ENCODE assay signal across 7 mouse cellular contexts in the genomic region with DNA sequence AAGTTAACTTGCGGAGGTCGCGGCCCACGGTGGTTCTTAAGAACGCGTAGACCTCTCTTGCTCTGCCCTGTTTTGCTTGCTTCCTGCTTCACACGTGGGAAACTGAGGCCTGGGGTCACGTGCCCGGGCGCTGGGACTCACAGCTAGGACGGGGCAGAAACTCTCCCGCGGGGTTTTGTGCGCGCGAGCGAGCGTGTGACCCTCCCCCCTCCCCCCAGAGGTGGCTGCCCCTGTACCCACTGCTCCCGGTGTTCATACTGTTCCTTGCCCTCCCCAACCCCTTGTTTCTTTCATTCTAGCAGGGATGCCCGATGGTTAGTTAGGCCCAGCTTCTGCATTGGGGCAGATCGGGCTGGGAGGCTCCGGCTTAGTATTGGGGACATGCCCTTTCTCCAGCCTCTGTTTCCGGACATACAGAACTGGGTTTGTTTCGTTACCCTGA. TPM values are rescaled to one million over a fixed set of nuclear protein-coding genes. Genes with fewer than 3 reads are reported as not detected.
DNase-seq lines count a peak whose midpoint lies in the region; ATAC-seq and TF ChIP-seq lines count a peak whose summit lies in the region.

No protein-coding gene starts in this region.

- H3K27me3 ChIP-seq in testis, adult 2 months (ENCODE audit: control insufficient read depth, insufficient read depth, low read length): no peaks in the 10 kb centered on the region
- H3K27me3 ChIP-seq in forebrain, embryonic 10.5 days (ENCODE audit: poor library complexity, severe bottlenecking): peaks cover 13% of the 10 kb centered on the region
- no peaks in the 10 kb centered on the region for H3K27me3 ChIP-seq in limb, embryonic 14.5 days (ENCODE audit: control insufficient read depth, insufficient read depth, low read length)
- no peaks in the 10 kb centered on the region for H3K27me3 ChIP-seq in stomach, embryonic 16.5 days (ENCODE audit: control insufficient read depth, insufficient read depth, low read length)

- H3K27ac ChIP-seq in testis, adult 2 months (ENCODE audit: control insufficient read depth, insufficient read depth, low read depth, low read length): peak overlapping the region; percentile 89
- H3K27ac ChIP-seq in forebrain, embryonic 10.5 days: peak overlapping the region; percentile 90
- peak overlapping the region; percentile 30; the same call in 1 of the 2 replicates for H3K27ac ChIP-seq in limb, embryonic 14.5 days (replicated peaks; ENCODE audit: low read depth, low read length)
- peak overlapping the region; percentile 67 for H3K27ac ChIP-seq in stomach, embryonic 16.5 days (ENCODE audit: low read length)

- DNase-seq in testis, postnatal 10 days (ENCODE audit: low spot score): no peak
- DNase-seq in forebrain, embryonic 10.5 days (ENCODE audit: extremely low spot score, low spot score): peak; percentile 64
- no peak for DNase-seq in limb, embryonic 14.5 days (ENCODE audit: low spot score)
- DNase-seq in cerebellum, adult 11 months: no peak
- DNase-seq in right cerebral cortex, postnatal 25 days: no peak

- no peaks in the 10 kb centered on the region for H3K9me3 ChIP-seq in forebrain, embryonic 10.5 days
- H3K9me3 ChIP-seq in limb, embryonic 14.5 days (ENCODE audit: control insufficient read depth, low read length): no peaks in the 10 kb centered on the region
- H3K9me3 ChIP-seq in stomach, embryonic 16.5 days (replicated peaks; ENCODE audit: control insufficient read depth, low read length): no peaks in the 10 kb centered on the region

- peak overlapping the region; percentile 75 for H3K9ac ChIP-seq in limb, embryonic 14.5 days (ENCODE audit: low read depth, low read length, severe bottlenecking)
- H3K9ac ChIP-seq in stomach, embryonic 16.5 days (ENCODE audit: low read length): peak overlapping the region; percentile 87

- no peak; the same call in none of the 2 replicates for ATAC-seq in limb, embryonic 14.5 days (ENCODE audit: low FRiP score, low read depth)
- peak; percentile 8; the same call in 1 of the 2 replicates for ATAC-seq in stomach, embryonic 16.5 days (ENCODE audit: insufficient read depth, low FRiP score)

- peak overlapping the region; percentile 97 for H3K4me3 ChIP-seq in testis, adult 2 months (ENCODE audit: control insufficient read depth, low read depth, low read length)
- H3K4me3 ChIP-seq in forebrain, embryonic 10.5 days: peak overlapping the region; percentile 86
- peak overlapping the region; percentile 80 for H3K4me3 ChIP-seq in limb, embryonic 14.5 days (replicated peaks; ENCODE audit: low read length)
- peak overlapping the region; percentile 84 for H3K4me3 ChIP-seq in stomach, embryonic 16.5 days (replicated peaks; ENCODE audit: low read length)

- 1% methylated on average over 24 of the region's 24 CpGs for WGBS in forebrain, embryonic 10.5 days
- WGBS in limb, embryonic 14.5 days: 5% methylated on average over 6 of the region's 24 CpGs
- WGBS in stomach, embryonic 16.5 days: under 1% methylated on average over 24 of the region's 24 CpGs

- H3K4me2 ChIP-seq in limb, embryonic 14.5 days (replicated peaks; ENCODE audit: low read depth, low read length, severe bottlenecking): peak overlapping the region; percentile 63
- H3K4me2 ChIP-seq in stomach, embryonic 16.5 days (ENCODE audit: low read depth, low read length): peak overlapping the region; percentile 89

- peaks cover 5% of the 10 kb centered on the region for H3K4me1 ChIP-seq in testis, adult 2 months (ENCODE audit: control insufficient read depth, insufficient read depth, low read length)
- H3K4me1 ChIP-seq in forebrain, embryonic 10.5 days: peaks cover 77% of the 10 kb centered on the region
- peaks cover 18% of the 10 kb centered on the region for H3K4me1 ChIP-seq in limb, embryonic 14.5 days (ENCODE audit: control insufficient read depth, insufficient read depth, low read length)
- H3K4me1 ChIP-seq in stomach, embryonic 16.5 days (ENCODE audit: control insufficient read depth, insufficient read depth, low read length): peaks cover 46% of the 10 kb centered on the region

- TF ChIP-seq CTCF in testis, adult 2 months (IDR thresholded peaks at IDR 0.05; ENCODE audit: control insufficient read depth, insufficient read depth, insufficient replicate concordance, low read depth, low read length): no peak

- no peak for TF ChIP-seq POLR2A in testis, adult 2 months (IDR thresholded peaks at IDR 0.05; ENCODE audit: control insufficient read depth, low read depth, low read length)
- TF ChIP-seq POLR2A in limb, embryonic 14.5 days (IDR thresholded peaks at IDR 0.05; ENCODE audit: borderline replicate concordance, extremely low read depth, insufficient read depth, insufficient read length): no peak

- no peaks in the 10 kb centered on the region for H3K36me3 ChIP-seq in testis, adult 2 months (ENCODE audit: control insufficient read depth, insufficient read depth, low read length)
- no peaks in the 10 kb centered on the region for H3K36me3 ChIP-seq in forebrain, embryonic 10.5 days (replicated peaks)
- no peaks in the 10 kb centered on the region; the same call in 1 of the 2 replicates for H3K36me3 ChIP-seq in limb, embryonic 14.5 days (ENCODE audit: control insufficient read depth, insufficient read depth, low read length)
- no peaks in the 10 kb centered on the region for H3K36me3 ChIP-seq in stomach, embryonic 16.5 days (ENCODE audit: control insufficient read depth, insufficient read depth, low read length)

RNA-seq across cellular contexts. Expression of gene Tpst2, which starts 0.4 kb away (rescaled TPM):
- polyA plus RNA-seq in testis, adult 2 months (2012; rRNA removed): 6.6 and 8.3 TPM in 2 replicates
- 36.7 and 37.7 TPM in 2 replicates for polyA plus RNA-seq in forebrain, embryonic 10.5 days (2016; fragmentation: Nextera tagmentation; extraction: Ambion mirVana)
- 37.0 and 41.4 TPM in 2 replicates for polyA plus RNA-seq in limb, embryonic 14.5 days (2012; rRNA removed)
- 39.7 and 46.5 TPM in 2 replicates for polyA plus RNA-seq in limb, embryonic 14.5 days (2014; fragmentation: Nextera tagmentation; extraction: Ambion mirVana)
- 40.0 and 43.0 TPM in 2 replicates for polyA plus RNA-seq in stomach, embryonic 16.5 days (2015; fragmentation: Nextera tagmentation; extraction: Ambion mirVana)

RNA-seq across cellular contexts. Expression of gene Crybb1, which starts 21.3 kb away (rescaled TPM):
- polyA plus RNA-seq in testis, adult 2 months (2012; rRNA removed): 0.28 and 0.41 TPM in 2 replicates
- 0.30 TPM in 1 of 2 replicates, not detected in the other for polyA plus RNA-seq in forebrain, embryonic 10.5 days (2016; fragmentation: Nextera tagmentation; extraction: Ambion mirVana)
- polyA plus RNA-seq in limb, embryonic 14.5 days (2012; rRNA removed): 0.50 and 0.54 TPM in 2 replicates
- 1.9 and 2.2 TPM in 2 replicates for polyA plus RNA-seq in limb, embryonic 14.5 days (2014; fragmentation: Nextera tagmentation; extraction: Ambion mirVana)
- polyA plus RNA-seq in stomach, embryonic 16.5 days (2015; fragmentation: Nextera tagmentation; extraction: Ambion mirVana): 4.0 and 4.1 TPM in 2 replicates

RNA-seq across cellular contexts. Expression of gene Cryba4, which starts 24.6 kb away (rescaled TPM):
- polyA plus RNA-seq in testis, adult 2 months (2012; rRNA removed): 0.61 and 5.2 TPM in 2 replicates
- 0.48 TPM in 1 of 2 replicates, not detected in the other for polyA plus RNA-seq in forebrain, embryonic 10.5 days (2016; fragmentation: Nextera tagmentation; extraction: Ambion mirVana)
- 1.2 and 2.3 TPM in 2 replicates for polyA plus RNA-seq in limb, embryonic 14.5 days (2012; rRNA removed)
- 1.8 and 2.1 TPM in 2 replicates for polyA plus RNA-seq in limb, embryonic 14.5 days (2014; fragmentation: Nextera tagmentation; extraction: Ambion mirVana)
- 1.6 and 1.9 TPM in 2 replicates for polyA plus RNA-seq in stomach, embryonic 16.5 days (2015; fragmentation: Nextera tagmentation; extraction: Ambion mirVana)

RNA-seq across cellular contexts. Expression of gene Tfip11, which starts 49.2 kb away (rescaled TPM):
- polyA plus RNA-seq in testis, adult 2 months (2012; rRNA removed): 31.6 and 33.1 TPM in 2 replicates
- polyA plus RNA-seq in forebrain, embryonic 10.5 days (2016; fragmentation: Nextera tagmentation; extraction: Ambion mirVana): 41.7 and 42.0 TPM in 2 replicates
- polyA plus RNA-seq in limb, embryonic 14.5 days (2012; rRNA removed): 33.4 and 35.2 TPM in 2 replicates
- 23.1 and 25.9 TPM in 2 replicates for polyA plus RNA-seq in limb, embryonic 14.5 days (2014; fragmentation: Nextera tagmentation; extraction: Ambion mirVana)
- 27.6 and 28.0 TPM in 2 replicates for polyA plus RNA-seq in stomach, embryonic 16.5 days (2015; fragmentation: Nextera tagmentation; extraction: Ambion mirVana)

Comparison
In these comparisons a context has a peak if more than half of its experiments do, and no peak if none do; other contexts are left out.
1. H3K27ac ChIP-seq: peak in every context shown above with its lines; median percentile 90 in forebrain, embryonic 10.5 days; 89 in testis, adult 2 months; 67 in stomach, embryonic 16.5 days; 30 in limb, embryonic 14.5 days.